7 mouse cellular contexts compared by ENCODE assay signal in genomic region chr1:62591296-62592031, GRCm38 (mm10).
DNase-seq lines count a peak whose midpoint lies in the region; ATAC-seq lines count a peak whose summit lies in the region.

No protein-coding gene starts in this region.

- no peak overlapping the region for H3K4me2 ChIP-seq in heart, embryonic 13.5 days

- H3K4me3 ChIP-seq in heart, embryonic 13.5 days, result no peak overlapping the region

- H3K36me3 ChIP-seq in heart, embryonic 13.5 days, result no peaks in the 10 kb centered on the region

- WGBS in heart, embryonic 13.5 days, result 29% methylated on average over 6 of the region's 6 CpGs

- H3K27ac ChIP-seq in heart, embryonic 13.5 days (replicated peaks), result no peak overlapping the region

- no peaks in the 10 kb centered on the region for H3K27me3 ChIP-seq in heart, embryonic 13.5 days (replicated peaks)

- ATAC-seq in heart, embryonic 13.5 days (ENCODE audit: extremely low read depth, insufficient number of reproducible peaks, low FRiP score, low TSS enrichment), result peak; percentile 46; the same call in 1 of the 2 replicates

- peaks cover 15% of the 10 kb centered on the region for H3K4me1 ChIP-seq in heart, embryonic 13.5 days

- peak; percentile 35 for DNase-seq in 3T3-L1 (ENCODE audit: low read depth, low spot score)
- DNase-seq in Muller cell, postnatal 12 days (ENCODE audit: inconsistent ontology term), result peak; percentile 36
- DNase-seq in kidney, postnatal 25 days, result peak; percentile 28 to 55
- peak; percentile 53 for DNase-seq in yolk sac, embryonic 10.5 days (ENCODE audit: low spot score)
- DNase-seq in layer of hippocampus, postnatal 36 days, result no peak
- no peak for DNase-seq in thymus, adult 18-20 months

- H3K9ac ChIP-seq in heart, embryonic 13.5 days, result no peak overlapping the region

- H3K9me3 ChIP-seq in heart, embryonic 13.5 days, result no peaks in the 10 kb centered on the region

Comparison
In these comparisons a context has a peak if more than half of its experiments do, and no peak if none do; other contexts are left out.
1. DNase-seq: peak in 3T3-L1 (single experiment), Muller cell, postnatal 12 days (single experiment), kidney, postnatal 25 days (2 of 2) and yolk sac, embryonic 10.5 days (single experiment); none in layer of hippocampus, postnatal 36 days (0 of 2) and thymus, adult 18-20 months (0 of 2).